Mouse (Mus musculus) lung, postnatal 25 days (tissue): ENCODE results near the gene Sec22b.

Experiments
- DNase-seq: peaks from one replicate; pipeline ENCODE4 v3.0.0; 2022; ENCODE audit warnings: low spot score

The Sec22b gene

DNA sequence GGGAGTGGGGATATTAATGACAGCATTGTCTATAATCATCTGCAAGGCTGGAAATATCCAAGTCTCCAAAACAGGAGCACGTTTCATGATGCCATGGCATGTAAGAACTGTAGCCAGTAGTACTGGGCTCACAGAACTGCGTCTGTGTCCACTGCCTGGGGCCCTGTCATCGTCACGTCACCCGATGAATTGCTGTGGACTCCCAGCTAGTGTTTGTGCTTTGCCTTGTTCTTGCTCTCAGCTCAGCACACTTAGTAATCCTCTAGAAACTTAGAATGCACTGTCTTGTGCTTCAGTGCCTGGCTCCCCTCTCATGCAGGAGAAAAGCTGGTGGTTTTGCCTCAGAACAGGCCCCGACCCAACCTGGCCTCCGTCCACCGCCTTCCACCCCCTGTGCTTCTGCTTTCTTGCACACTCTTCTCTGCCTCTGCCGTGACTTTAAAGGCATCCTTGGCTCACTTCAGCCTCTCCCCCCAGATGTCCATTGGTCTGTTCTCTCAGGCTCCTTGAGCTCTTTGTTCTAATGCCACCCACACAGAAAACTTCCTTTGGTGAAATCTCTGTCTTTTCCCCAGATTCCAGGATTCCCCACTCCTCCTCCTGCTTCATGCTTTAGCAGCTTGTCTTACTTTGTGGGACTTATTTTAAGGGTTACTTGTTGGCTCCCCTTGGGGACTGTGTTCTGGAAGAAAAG lies 39.7 kb downstream of the Sec22b start:
- DNase-seq: no peak

DNA sequence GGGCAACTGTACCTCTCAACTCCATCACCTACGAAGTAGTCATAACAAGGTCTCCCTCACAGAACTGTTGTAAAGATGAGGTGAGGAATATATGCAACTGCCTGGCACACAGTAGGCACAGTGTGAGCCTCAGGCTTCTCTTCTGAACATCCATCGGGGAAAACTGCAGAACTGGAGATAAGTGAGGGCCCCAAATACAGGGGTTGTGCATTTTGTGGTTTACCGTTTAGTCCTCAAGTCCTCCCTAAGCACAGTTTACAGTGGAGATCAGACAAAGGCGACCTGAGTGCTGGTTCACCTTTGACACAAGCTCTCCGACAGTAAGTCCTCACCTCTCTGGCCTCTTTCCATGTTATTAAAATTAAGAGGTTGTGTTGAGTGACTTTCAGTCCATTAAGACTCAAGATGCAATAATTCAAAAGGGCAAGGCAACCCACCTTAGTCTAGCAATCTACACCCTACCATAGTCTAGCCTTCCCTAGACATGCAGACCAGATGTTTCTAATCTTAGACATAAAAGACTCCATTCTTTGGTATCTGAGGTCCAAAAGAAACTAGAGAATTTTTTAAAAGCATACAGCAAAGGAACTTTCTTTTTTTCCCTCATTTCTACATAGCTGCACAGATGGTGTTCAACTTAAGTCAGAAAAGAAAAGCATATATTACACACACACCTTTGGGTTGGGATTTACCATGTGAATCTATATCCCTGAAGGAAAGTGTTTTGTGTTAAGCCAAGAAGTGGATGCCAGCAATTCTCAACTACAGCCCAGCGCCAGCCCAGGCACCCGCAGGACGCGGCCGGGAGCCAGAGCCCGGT lies 40.7 kb downstream of the Sec22b start:
- no peak for DNase-seq

DNA sequence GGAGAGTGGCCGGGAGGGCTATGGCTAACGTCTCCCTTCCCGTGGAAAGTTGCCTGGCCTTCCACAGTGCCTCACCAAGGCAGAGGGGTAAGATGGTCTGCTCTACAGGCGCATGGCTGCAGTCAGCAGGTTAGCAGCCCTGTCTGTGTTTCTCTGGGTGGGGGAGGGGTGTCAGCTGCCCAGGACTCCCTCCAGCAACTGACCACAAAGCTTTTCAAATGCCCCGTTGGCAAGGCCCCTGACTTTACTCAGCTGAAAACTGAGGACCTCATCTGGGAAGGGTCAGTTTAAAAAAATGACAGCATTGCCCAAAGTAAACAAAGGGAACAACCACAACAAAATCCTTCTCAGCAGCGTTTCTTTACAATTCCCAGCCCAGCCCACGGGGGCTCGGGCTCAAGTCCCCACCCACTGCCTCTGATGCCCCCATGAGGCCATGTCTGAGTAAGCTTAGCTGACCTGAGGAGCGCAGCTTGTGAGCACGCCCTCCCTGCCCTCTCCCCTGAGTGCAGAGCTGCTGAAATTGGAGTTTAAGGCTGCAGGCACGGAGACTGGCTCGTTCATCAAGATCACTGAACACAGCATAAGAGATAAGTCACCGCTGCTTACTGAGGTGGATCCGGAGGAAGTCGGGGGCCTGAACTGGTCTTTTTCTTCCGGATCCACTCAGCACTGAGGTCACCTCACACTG lies 41.4 kb downstream of the Sec22b start:
- no peak for DNase-seq

- no peak for DNase-seq
Observed at GRCm38 (mm10) chr3:97944462-97944861, 43.5 kb downstream of the Sec22b start.

DNA sequence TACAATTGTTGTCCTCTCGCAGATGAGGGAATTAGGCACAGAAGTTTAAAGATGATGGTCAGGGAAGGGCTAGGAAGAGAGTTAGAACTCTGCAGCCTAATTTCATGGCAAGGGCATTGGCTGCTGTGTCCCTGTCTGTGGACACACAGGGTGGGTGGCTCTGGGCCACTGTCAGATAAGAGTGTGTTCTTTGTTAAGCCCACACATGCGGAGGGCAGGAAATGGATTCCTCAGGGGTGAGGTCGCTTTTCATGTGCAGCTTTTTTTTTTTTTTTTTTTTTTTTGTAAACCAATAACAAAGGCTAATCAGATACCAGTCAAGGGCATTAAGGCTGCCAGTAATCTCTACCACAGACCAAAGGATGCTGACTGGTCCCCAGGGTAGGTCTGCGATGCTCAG lies 45.4 kb downstream of the Sec22b start:
- DNase-seq: no peak

- no peak for DNase-seq
Observed at GRCm38 (mm10) chr3:97948518-97948917, 47.5 kb downstream of the Sec22b start.

DNA sequence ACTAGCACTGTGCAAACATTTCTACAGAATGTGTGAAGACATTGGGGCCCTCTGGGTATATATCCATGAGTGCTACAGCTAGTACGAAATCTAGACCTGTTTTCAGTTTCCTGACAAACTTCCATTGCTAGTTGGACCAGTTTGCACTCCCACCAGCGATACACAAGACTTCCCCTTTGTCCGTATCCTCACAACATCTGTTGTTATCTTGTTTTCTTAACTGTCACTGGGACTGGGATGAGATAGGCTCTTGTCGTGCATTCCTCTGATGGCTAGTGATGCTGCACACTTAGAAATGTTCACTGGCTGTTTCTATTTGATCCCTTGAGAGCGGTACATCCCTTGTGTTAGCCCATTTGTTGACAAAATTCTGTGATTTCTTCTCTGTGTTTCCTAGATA lies 49.0 kb downstream of the Sec22b start:
- no peak for DNase-seq

GRCm38 (mm10) chr3:97951134-97951533 lies 50.1 kb downstream of the Sec22b start:
- DNase-seq: no peak

DNA sequence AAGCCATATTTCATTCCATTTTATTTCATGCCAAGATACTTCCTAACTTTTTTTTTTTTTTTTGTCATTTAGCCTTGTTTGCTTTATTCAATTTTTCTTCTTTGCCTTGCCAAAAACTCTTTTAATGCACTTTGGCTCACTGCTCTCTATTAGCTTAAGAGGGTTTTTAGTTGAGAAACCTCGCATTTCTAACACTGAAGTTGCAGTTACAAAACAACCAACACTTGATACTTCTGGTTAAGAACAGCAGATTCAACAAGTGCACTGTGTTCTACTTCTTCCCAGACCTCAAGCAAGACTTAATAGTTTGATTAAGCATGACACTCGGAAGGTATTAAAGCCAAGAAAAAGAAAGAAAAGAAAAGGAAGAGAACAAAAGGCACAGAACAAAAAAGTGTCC lies 52.2 kb downstream of the Sec22b start:
- DNase-seq: no peak

DNA sequence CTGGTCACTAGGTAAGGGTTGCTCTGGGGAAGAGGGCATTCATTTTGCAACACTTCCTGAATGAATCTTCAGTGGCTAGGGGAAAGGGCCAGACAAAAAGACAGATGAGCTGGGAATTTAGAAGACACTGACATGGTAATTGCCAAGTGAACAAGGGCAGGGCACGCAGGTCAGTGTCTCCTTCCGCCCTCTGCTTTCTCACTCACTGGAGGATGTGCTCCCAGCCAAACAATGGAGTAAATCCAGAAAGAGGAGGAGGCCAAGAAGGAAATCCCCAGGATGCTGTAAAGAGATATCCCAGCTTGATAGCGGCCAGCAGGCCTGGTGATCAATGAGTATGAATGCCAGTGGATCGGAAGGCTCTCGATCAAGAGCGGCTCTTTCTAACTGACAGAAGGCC lies 55.3 kb downstream of the Sec22b start:
- no peak for DNase-seq

DNA sequence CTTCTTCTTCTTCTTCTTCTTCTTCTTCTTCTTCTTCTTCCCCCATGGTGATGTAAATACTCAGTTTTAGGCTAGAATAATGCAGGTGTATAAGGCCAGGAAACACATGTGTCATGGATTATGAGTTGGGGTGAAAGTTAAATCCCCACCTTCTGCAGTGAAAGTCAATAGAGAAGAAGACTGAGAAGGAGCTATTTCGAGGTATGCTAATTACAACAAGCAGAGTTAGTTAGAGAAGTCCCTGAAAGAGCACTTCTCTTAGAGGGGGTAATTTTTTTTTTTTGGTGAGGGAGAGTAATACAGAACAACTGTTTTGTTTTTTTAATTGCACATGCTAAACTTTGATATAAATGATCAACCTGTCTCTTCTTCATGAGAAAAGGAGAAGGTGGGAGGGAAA lies 55.9 kb downstream of the Sec22b start:
- DNase-seq: no peak

- no peak for DNase-seq
Observed at GRCm38 (mm10) chr3:97960783-97961594, 60.0 kb downstream of the Sec22b start.

DNA sequence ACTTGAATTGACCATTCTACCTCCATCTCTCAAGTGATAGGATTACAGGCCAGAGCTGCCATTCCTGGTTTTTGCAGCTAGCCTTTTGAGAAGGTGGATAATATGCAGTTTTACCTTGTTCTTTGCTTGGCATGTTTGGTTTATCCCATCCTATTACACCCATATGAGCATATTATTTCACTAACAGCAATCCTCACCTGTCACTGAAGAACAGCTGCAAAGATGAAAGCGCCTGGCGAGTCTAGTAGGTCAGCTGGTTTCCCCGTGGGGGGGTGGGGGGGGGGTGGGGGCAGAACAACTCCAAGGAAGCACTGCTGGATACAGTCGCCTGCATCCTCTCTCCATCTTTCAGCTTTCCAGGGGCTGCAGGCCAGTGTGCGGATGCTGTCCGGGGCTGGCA lies 61.0 kb downstream of the Sec22b start:
- no peak for DNase-seq

- peak; percentile 51 for DNase-seq
Observed at GRCm38 (mm10) chr3:97964878-97965353, 63.9 kb downstream of the Sec22b start.

GRCm38 (mm10) chr3:97967627-97968026 lies 66.6 kb downstream of the Sec22b start:
- DNase-seq: no peak

DNA sequence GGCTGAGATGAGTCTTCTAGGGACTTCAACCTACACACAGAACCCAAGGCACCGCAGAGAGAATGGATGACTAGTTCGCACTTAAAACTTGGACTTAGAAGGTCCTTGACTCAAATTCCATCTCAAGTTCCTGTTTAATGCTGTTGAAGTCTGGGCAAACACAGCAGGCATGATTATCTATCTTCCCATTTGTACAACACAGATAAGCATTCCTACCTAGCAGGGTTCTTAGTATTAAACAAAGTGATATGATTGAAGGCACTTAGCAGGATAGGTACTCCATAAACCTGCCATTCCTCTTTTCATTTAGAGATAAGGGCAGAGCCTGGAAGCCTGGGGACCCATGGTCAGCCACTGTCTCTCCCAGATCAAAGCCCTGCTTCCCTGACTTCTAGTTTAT lies 67.2 kb downstream of the Sec22b start:
- DNase-seq: no peak

DNA sequence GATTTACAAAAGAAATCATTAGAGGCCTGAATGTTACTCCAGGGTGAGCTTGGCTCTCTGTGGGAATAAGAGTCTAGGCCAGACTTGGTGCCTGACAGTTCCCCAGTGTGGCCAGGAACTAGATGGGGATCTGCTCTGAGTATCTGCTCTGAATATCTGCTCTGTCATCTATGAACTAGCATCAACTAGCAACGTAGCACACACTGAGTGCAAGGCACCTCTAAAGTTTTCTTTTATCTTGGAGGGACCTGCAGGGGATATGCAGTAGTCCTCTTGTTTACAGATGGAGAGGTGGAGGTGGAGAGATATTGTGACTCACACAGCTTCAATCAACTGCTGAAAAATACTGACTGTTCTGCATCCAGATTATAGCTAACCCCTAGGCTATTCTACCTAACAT lies 68.0 kb downstream of the Sec22b start:
- no peak for DNase-seq

DNA sequence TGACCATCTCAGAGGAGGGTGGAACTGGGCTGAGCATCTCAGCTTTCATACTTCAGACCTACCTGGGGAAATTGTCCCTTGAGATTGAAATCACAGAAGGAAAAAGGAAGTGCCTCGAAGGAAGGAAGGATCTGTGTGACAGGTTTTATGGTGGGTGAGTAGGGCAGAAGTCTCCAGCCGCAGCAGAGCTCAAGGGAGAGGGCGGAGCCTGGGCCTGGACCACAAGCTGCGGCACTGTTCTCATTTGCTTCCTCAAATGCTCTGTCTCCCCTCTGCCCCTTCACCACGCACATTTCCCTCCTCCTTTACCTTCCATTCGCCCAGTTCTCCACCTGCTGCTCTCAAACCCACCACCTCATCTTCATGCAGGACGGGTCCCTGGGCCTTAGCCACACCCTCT lies 70.1 kb downstream of the Sec22b start:
- peak; percentile 67 for DNase-seq

DNA sequence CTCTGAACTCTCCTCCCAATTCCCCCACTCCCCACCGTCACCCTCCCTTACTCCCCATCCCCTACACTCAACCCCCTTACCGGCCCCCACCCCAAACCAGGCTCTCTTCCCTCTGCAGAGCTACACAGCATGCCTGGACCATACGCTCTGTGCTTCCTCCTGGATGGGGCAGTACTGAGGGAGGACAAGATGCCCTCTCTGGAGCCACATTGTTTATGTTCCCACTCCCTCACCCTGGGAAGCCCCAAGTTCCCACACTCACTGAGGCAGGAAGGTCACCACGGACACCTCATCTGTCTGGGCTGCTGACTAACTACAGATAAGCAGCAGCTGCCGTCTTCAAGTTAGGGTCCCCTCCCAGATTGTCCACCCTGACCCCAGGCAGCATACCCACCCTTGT lies 71.2 kb downstream of the Sec22b start:
- no peak for DNase-seq

DNA sequence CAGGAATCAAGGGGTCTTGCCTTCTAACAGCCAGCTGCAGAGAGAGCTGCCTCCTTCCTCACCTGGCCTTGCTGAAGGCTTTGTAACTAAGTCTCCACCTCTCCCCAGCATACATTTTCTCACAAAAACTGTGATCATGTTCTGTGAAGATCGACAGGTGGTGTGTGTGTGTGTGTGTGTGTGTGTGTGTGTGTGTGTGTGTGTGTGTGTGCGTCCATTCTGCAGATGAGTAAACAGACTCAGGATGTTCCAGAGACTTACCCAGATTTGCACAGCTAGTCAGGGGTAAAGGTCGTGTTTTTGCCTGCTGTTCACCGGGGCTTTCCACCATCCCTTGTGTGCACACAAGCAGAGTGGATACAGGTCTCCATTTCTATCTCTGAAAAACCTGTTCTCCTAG lies 71.7 kb downstream of the Sec22b start:
- no peak for DNase-seq
